Mouse (Mus musculus): ENCODE results near the gene Ncoa7.

DNA sequence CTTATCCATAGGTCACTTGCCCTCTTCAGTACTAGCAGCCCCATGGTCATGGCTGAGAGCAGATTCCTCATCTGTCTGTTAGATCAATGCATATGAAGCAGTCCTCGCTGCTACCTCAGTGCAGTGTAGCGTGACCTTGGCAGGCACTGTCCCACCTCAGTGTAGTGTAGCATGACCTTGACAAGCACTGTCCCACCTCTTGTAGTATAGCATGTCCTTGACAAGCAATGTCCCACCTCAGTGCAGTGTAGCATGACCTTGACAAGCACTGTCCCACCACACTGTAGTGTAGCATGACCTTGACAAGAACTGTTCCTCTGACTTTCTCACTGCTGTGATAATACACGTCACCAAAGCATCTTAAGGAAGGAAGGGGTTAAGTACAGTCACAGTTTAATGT is 82.6 kb downstream of the Ncoa7 start:
- TF ChIP-seq CTCF (IDR thresholded peaks at IDR 0.05) (no peak), EP300 (IDR thresholded peaks at IDR 0.05) (no peak)
